Mouse (Mus musculus): Measurements from ENCODE around the gene Dhrs7c.

Dhrs7c gene

DNA sequence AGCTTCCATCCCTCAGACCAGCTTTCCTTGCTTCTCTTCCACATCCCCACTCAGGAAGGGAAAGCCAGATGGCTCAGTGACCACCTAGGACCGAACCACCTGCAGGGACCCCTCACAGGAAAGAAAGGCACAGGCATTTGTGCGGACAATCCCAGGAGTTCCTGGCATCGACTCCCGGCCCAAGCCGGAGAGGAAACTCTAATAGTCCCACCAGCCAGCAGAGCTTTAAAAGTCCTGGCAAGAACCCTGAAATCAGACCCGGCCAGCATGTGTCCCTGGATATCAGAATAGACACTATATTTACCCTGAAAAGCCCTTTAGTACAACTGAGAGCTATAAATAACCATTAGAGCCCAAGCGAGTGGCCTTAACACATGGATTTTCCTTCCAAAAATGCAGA lies at the start of gene Dhrs7c:
Dhrs7c (plus strand) TSS at position 257 of the 400 bp plus-strand sequence.
- no peak for DNase-seq (ENCODE audit: low spot score)

DNA sequence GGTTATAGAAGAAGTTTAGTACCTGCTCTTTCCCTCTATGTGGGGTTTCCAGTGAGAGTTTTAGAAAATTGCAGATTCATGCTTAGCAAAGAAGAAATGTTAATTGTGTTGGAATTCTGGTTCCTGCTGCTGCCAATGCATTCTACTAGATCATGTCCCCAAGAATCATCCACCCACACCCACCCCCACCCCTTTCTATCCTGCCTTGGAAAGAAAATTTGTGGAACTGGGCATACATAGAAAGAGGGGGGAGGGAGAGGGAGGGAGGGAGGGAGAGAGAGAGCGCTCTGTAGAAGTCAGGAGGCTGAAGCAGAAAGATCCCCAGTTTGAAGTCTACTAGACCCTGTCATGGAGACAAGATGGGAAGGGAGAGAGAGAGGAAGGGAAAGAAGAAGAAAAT lies 41.7 kb upstream of the Dhrs7c start:
- no peak for DNase-seq (ENCODE audit: low spot score)

DNA sequence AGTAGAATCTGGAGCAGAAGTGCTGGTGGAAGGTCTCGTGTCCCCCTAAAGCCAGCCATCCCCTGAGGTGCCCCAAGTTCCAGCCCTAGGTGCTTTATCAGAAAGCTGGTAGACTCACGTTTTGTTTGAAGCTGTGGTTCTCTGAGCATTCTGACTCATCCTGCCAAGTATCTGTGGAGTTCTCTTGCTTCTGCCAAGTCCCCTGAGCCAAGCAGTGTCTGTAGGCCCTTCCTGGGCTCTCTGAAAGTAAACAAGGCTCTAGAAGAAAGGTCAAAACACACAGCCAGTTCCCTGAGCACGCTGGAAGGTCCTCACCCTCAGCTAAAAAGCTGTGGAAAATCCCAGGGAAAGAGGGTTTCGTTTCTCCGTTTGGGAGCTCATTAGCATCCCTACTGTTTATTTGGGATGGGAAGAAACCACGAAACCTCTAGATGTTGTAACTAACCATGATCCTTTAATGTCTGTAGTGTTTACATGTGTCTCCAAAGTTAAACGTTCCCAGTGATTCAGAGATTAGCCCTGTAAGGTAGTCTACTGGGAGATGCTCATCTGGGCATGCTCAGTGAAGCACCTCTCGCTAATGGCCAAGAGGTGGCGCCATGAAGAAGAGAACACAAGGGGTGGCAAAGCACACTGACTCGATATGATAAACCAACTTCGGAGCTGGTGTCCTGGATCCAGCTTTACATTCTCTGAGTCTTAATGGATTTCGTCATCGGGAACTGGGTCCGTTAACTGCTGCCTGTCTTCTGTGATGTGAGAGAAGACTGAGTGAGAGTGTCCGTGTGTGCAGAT lies 40.4 kb upstream of the Dhrs7c start:
- DNase-seq (ENCODE audit: low spot score) = peak; percentile 21

DNA sequence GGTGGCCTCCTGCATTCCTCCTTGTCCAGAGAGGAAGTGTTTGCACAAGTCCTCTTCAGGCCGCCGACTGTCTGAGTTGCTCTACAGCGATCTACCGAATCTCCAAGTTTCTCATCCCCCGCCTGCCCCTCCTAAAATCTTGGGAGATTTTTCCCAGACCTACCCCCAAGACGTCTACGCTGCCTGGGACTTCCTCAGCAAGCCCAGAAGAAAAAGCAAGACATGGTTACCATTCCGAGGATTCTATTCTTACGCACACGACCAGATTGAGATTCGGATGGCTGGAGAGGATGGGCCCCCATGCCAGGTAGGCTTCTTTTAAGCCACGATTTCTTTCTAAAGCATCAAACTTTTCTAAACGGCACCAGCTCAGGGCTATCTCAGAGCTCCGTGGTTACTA lies 26.9 kb upstream of the Dhrs7c start, which contains the start of gene Glp2r:
Glp2r (minus strand) TSS at position 101 of the 400 bp plus-strand sequence.
- no peak for DNase-seq (ENCODE audit: low spot score)

DNA sequence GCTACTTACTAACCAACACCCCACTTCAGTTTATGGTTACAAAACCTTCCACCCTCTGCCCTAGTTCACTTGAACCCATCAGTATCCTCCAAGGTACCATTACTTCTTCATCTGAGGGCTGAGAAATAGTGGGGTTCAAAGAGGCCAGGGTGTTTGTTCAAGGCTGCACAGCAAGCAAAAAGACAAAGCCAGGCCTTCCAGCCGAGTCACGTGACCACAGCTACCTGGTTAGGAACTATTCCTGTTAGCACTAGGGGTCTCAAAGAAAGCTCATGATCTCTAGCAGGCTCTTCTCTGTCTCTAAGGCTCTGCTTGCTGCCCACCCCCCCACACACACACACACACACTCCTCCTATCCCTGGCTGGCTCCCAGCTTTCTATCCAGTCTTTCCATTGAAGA lies 26.3 kb upstream of the Dhrs7c start:
- no peak for DNase-seq (ENCODE audit: low spot score)

DNA sequence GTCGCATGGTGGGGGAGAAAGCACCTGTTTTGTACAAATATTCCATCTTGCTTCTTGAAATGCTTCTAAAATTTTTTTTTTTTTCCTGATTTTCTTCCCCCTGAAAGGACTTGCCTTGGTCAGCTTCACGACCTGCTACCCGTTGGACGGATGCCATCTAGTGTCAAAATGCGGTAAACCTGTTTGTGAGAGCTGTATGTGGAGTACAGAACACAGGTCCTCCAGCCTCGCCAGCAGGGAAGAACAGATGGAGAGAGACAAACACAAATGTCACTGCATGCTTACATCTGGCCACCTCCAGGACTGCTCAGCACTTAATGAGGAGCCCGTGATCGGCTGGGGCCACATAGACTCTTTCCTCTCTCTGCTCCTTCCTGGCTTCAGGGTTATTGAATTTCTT lies 25.4 kb upstream of the Dhrs7c start:
- peak; percentile 87 for DNase-seq (ENCODE audit: low spot score)

DNA sequence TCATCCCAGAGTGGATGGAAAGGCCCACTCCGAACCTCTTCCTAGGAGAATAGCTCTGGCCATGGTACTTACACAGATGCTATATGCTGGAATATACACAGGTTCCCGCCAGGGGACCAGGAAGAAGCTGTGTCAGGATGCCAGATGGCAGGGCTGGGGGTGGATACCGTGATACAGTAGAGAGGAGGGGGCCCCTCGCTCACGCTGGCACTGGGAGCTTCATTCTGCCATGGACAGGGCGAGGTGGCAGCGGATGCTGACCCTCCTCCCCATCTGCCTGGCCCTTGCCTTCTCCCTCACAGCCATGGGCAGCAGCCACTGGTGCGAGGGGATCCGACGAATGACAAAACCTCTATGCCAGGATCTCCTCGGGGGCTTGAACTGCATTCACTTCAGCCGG lies 23.6 kb upstream of the Dhrs7c start, which contains the start of gene Gsg1l2:
Gsg1l2 (plus strand) TSS at position 230 of the 400 bp plus-strand sequence.
- no peak for DNase-seq (ENCODE audit: low spot score)

DNA sequence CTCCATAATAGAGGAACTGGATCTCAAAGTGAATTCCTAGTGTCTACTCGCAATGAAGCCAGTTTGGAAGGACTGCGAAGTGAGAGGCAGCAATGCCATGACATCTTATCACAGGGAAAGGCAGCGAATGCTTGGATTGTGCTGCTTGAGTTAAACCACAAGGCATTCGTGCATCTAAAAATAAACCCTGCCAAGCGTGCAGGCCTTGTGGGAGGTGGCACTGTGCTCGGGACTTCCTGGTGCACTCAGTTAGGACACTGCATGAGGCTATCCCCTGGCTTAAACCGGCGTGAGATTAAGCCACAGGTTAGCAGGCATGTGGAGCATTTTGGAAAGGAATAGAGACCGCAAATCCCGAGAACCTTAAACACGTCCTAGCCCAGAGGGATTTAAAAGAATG lies 7.8 kb upstream of the Dhrs7c start:
- no peak for DNase-seq (ENCODE audit: low spot score)

DNA sequence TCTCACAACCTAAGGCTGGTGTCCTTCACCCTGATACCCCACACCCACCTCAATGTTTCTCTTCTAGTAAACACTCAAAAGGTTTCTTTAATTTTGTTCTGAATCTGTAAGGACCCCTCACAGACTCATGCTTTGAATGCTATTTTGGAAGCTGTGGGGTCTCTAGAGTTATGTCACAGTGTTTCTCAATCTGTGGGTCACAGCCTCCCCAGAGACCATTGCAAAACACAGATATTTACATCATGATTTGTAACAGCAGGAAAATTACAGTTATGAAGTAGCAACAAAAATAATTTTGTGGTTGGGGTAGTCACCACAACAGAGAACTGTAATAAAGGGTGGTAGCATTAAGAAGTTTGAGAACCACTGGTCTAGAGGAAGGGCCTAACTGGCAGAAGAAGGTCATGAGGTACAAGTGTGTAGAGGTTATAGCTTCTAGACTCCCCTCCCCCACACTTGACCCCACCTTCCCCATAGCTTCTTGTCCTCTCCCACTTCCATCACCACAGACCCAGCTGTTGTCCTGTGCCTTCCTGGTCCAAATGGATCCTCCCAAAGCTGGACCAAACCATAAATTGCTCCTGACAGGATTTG lies 2.2 kb downstream of the Dhrs7c start:
- no peak for DNase-seq (ENCODE audit: low spot score)

DNA sequence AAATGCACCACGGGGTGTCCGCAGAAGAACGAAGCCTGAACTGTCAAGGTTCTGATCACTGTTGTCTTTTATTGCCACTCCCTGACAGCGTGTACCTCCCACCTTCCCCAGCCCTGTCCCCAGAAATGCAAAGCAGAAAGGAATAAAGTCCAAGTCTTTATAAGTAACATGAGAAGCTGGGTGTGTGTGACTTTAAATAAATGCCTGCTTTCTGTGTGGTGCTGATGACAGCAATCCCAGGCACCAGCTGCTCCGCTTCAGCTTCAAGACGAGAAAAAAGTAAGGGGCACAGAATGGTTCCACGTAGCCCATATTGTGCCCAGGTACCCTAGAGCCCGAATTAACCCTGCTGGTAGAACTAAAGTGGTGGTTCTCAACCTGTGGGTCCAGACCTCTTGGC lies 3.2 kb downstream of the Dhrs7c start:
- DNase-seq (ENCODE audit: low spot score) = no peak

DNA sequence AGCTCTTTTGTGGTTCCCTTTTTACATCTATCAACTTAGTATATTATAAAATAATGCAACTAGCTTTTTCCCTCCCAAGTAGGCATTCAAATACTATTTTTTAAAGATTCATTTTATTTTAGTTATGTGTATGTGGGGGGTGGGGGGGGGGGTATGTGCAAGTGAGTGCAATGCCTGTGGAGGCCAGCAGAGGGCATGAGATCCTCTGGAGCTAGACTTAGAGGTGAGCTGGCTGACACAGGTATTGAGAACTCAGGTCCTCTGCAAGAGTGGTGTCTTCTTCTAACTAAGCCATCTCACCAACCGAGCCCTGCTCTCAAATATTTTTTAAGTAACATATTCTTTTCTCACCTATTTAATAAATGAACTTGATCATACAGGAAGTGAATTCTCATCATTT lies 7.6 kb downstream of the Dhrs7c start:
- DNase-seq (ENCODE audit: low spot score) = no peak

DNA sequence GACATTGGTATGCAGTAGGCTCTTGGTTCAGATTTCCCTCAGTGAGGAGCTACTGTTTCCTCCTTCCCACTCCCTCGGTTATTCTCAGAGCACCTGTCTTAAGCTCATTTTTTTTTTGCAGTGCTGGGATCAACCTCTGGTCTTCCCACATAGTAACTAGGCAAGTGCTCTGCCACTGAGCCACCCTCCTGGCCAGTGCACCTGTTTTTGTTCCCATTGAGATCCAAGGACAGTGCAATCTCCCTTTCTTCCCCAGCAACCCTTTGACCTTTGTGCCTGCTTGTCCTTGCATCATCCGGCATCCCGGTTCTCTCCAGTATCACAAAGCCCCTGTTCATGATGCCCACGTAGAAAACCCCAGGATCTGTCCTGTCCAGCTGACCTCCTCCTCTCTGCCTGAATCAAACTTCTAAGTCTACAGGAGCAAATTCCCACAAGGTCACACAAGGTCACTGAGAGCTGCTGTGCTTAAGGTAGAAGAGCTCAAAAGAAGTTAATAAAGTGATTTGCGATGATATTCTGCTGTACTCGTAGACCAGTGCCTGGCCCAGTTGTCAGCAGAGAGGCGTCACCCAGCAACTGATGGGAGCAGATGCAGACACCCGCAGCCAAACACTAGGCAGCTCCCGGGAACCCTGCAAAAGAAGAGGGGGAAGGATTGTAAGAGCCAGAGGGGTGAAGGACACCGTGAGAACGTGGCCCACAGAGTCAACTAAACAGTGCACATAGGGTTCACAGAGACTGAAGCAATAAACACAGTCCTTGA lies 9.0 kb downstream of the Dhrs7c start:
- DNase-seq (ENCODE audit: low spot score) = no peak

DNA sequence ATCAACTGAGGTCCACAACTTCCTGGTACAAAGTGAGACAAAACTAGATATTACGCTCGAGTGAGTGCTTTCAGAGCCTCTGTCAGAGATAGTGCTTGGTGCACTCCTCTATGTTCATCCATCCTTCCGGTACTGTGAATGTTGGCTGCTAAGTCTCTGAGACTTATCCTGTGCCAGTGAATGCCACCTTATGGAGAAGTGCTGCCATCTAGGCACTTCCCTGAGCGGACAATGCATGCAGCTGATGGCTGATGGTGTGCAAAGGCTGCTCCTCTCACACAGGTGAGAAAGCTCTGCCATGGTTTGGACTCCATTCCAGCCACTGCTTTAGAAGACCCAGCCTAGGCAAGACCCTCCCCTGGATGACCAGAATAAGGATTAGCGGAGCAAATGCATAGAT lies 10.1 kb downstream of the Dhrs7c start:
- DNase-seq (ENCODE audit: low spot score) = no peak

DNA sequence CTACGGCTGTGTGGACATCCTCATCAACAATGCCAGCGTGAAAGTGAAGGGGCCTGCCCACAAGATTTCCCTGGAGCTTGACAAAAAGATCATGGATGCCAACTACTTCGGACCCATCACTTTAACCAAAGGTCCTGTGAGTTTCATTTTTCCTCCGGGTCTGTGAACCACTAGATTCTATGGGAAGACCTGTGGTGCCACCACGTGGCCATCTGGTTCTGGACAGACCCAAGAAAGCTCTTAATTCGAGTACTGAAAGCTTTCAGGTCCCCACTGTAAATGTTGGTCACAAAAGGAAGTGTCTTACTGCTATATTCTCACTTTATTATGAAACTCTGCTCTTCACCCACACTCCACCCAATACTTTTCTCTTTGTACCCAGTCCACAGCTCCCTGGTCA lies 13.5 kb downstream of the Dhrs7c start:
- no peak for DNase-seq (ENCODE audit: low spot score)

DNA sequence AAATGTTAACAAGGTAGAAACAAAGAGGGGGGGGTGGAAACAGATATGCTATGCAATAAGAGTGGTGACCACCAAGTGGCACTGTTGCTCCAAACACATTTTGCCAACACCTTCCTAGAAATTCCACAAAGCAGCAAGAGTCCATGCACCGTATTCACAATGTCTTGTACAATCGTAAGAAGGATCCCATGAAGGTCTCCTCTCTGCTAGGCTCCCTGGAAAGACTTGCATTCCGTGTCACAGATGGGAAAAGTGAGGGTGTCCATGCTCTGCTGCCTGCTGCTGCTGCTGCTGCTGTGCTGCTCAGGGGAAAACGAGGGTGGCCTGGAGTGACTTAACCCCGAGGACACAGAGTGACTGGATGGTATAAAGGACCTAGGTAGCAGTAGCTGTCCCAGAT lies 21.6 kb downstream of the Dhrs7c start:
- peak; percentile 69 for DNase-seq (ENCODE audit: low spot score)

DNA sequence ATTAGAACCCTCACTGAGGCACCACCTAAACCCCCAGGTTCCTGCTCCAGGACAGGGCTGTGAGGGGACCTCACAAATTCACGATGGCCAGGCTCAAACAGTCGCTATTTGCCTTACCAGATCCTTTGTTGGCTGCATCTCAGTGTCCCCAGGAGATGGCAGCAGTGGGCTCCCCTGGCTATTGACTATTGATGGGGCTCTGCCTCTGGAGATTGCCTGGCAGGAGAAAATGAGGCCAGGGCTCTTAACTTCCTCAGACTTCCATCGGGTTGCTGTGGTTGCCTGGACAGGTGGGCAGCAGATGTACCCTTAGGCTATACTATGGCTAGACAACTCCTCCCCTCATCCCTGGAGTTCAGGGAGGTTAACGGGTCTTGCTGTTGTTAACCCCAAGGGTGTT lies 22.2 kb downstream of the Dhrs7c start:
- peak; percentile 81 for DNase-seq (ENCODE audit: low spot score)

DNA sequence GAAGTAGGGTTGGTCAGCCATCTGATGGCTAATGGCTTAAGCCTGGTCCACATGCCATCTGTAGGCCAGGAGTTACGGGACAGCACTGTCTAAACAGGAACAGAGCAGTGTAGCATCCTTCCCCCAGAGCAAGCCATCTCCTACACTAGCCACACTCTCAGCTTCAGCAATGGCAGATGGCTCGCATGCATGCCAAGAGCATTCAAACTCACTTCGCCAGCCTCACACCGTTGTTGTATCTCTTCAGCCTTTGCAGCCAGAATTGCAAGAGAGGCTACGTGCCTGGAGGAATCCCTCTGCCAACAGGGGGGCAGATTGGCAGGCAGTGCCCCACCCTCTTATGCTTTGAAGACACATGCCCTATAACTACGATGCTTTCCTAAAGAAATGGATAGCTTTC lies 23.6 kb downstream of the Dhrs7c start:
- no peak for DNase-seq (ENCODE audit: low spot score)

DNA sequence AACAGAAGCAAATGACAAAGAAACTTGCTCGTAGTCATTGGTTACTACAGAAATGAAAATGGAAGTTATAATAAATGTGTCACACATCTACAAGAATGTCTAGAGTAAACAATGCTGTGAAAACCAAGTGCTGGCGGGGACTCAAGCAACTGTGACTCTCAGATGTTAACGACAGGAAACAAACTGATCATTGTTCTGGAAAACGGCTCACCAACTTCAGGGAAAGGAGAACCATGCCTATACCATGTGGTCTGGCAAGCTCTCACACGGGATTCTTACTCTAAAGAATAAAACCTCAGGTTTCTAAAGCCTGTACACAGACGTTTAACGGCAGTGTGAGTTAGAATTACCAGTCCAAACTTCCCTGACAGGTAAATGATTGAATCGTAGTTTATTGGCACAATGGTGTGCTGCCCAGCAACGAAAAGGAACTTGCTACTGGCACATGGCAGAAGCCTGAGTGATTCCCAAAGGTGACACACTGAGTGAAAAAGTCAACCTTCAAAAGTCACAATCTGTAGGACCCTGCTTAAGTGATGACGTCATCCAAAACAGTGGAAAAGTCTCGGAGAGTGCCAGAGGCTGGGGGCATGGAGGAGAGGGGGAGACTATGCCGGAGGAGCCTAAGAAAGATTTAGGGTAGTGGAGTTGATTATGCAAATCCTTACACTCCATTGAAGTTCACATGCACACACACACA lies 30.5 kb downstream of the Dhrs7c start:
- peak; percentile 23 for DNase-seq (ENCODE audit: low spot score)

DNA sequence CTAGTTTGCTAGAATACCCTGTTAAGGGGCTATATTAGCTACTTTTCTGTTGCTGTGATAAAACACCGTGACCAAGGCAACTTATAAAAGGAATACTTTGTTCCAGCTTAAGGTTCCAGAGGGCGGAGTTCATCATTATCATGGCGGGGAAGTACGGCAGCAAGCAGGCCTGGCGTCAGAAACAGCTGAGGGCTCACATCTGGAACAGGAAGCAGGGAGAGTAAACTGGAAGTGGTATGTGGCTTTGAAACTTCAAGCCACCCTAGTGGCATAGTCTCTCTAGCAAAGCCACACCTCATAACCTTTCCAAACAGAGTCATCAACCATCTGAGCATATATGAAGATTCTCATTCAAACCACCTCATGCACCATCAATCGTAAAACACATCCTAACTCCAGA lies 31.5 kb downstream of the Dhrs7c start:
- DNase-seq (ENCODE audit: low spot score) = no peak

DNA sequence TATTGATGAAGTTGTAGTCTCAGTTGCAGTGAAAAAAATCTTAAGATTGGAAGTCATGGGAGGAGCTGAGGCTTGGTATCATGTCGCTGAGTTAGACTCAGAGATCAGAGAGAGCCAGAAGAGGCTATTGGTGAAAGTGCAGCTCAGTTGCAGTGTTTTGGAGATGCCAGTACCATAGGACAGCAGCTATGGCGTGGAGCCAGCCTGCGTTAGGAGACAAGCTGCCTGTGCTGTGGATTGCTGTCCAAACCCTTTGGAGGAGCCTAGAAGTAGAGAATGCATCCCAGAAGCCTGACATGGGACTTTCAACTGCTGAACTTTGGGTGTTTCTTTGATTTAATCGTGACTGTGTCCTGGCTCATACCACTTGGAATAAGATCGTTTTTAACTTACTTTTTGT lies 33.8 kb downstream of the Dhrs7c start:
- DNase-seq (ENCODE audit: low spot score) = no peak

DNA sequence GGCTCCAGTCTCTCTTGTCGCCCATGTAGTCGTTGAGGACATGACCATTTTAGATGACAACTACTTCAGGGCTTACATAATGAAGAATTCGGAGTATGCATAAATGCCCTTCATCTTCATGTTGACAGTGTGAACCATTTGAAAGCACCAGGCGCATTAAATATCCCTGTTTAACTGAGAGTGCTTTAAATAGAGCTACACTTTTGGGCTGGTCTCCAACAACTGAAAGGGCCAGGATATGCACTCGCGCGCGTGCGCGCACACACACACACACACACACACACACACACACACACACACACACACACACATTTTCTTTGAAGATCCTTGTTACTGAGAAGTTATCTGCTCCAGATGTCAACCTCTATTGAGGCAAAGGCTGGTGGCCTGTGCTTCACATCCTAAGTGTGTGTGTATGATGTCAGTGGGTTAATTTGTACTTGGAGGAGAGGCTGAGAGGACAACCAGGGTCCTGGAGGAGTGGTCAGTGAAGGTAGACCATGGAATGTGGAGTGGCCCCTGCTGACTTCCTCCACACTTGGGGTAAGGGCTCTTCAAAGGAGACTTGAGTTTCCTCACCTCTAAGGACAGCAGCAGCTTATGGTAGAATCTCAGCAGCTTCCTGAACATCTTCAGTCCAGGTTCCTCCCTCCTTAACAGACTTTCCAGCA lies 37.6 kb downstream of the Dhrs7c start:
- DNase-seq (ENCODE audit: low spot score) = no peak

DNA sequence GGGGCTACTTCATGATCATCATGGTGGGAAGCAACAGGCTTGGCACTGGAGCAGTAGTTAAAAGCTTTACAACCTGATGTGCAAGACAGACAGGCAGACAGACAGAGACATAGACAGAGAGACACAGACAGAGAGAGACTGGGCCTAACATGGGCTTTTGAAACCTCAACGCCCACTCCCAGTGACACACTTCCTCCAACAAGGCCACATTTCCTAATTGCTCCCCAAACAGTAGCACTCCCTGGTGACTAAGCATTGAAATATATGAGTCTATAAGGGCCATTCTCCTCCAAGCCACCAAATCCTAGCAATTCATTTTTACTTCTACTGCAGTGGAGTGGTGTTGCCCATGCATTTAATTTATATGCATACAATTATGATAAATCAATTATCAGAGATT lies 41.8 kb downstream of the Dhrs7c start:
- DNase-seq (ENCODE audit: low spot score) = no peak

All from embryo, embryonic 10 days (tissue).